Mouse (Mus musculus): Measurements from ENCODE around the gene Filip1.

Filip1 gene

DNA sequence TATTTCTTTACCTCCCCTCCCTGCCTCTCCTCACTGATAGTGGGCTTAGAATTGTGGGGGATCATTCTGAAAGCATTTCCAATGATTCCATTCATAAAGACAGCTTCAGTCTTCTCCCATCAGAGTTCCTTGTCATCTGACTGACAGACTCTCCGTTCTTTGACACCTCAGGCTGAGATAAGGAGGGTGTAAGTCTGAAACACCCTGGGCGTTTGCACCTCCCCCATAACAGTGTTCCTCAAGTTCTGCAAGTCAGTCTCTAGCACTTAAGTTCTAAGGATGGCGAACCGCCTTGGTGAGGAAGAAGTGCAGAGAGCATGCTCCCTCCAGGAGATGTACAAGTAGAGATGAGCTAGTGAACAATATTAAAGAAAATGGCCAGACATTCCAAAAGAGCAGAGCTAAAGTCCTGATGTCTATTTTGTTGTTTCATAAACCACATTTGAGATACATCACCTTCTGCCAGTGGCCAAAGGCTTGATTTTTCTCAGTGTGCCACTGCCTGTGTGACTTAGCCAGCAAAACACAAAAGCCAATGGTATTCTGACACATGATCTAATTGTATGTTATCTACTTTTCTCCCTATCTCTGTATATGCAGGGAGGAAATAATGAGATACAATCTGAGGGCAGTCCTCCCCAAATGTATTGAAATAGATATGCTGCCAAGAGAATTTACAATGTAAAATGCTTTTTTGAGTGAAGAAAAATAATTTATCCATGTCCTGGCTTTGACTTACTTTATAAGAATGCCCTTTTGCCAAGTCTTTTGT is 118.6 kb downstream of the Filip1 start:
- no peak for DNase-seq

DNA sequence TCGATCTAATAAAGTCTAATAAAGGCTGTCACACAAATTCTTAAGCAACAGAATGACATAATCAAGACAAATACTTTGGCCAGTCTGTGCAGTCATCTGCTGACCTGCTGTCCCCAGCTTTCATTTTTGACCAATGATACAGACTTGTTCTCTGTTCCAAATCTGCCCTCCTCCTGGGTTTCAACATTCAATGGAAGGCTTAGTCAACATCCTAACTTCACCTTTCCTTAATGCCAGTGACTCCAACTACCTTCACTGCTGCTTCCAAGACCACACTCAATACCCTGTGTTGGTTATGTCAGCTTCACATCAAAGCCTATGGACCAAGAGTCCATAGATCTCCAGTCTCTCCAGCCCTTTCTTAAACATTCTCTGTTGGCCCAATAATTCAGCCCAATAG is 120.5 kb downstream of the Filip1 start:
- no peak for DNase-seq

- DNase-seq = no peak
These were observed 122.2 kb downstream of the Filip1 start for GRCm38 (mm10) chr9:79890488-79890887.

DNA sequence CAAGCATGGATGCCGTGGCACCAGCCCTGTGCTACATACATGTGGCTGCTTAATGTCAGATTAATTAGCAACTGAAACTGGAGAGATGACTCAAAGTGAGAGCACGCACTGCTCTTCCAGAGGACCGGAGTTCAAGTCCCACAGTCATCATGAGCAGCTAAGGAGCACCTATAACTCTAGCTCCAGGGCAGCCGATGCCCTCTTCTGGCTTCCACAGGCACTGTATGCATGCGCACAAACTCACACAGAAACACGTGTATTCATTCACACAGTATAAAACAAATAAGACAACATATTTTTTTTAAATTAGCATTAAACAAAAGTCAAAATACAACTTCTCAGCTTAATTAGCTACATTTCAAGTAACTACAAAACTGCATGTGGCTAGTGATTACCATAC is 123.5 kb downstream of the Filip1 start:
- DNase-seq = no peak

DNA sequence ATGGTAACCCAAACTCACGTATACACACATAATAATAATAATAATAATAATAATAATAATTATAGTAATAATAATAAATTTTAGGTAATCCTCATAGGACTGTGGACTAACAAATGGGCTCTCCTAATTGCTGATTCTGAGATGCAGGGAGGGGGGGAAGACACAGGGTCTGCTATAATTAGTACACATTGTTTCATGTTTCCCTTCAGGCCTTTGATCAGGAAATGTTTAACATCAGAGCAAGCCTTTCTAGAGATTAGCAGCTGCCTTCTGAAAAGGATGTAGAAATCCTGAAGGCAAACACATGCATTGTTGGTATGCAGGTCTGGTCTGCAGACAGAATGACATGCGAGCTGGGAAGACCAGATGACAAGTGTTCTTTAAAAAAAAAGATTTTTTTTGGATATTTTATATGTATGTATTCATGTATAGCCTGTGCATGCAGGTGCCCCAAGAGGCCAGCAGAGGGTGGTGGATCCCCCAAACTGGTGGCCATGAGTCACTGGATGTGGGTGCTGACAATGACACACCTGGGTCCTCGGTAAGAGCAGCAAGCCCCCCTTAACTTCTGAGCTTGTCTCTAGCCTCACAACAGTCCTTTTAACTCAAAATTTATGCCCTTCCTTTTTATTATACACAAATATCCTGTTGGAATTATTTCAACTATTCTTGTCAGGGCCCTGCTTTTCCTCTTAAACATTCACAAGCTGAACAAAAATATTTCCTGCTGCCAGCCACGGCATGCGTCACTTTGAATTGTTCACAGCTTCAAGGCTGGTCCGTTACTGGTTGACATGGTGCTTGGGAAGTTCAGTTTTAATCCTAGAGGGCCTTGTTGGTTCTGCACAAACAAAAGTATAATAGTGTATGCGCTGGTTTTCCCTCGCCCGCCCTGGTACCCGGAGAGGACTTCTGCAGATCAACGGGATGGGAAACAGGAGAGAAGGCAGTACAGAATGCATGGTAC is 127.1 kb downstream of the Filip1 start:
- peak; percentile 31 to 38 for DNase-seq

GRCm38 (mm10) chr9:79883139-79883538 is 129.5 kb downstream of the Filip1 start:
- DNase-seq = no peak

DNA sequence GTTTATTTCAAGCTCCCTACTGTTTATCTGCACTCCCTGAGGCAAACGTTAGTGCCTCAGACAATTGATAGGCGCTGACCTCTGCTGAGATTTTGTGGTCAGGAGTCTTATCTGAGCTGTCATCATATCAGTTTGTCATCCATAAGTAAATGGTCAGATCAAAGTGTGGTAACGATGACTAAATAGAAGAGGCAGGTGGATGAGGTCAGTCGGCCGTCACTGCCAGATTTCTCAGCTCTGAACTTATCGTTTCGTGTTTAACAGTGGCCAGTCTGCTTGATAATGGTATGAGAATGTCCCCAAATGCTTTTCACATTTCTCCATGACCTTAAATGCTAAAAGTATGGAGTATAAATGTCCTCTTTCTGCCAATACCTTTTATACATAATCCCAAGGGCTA is 132.6 kb downstream of the Filip1 start:
- DNase-seq = no peak

DNA sequence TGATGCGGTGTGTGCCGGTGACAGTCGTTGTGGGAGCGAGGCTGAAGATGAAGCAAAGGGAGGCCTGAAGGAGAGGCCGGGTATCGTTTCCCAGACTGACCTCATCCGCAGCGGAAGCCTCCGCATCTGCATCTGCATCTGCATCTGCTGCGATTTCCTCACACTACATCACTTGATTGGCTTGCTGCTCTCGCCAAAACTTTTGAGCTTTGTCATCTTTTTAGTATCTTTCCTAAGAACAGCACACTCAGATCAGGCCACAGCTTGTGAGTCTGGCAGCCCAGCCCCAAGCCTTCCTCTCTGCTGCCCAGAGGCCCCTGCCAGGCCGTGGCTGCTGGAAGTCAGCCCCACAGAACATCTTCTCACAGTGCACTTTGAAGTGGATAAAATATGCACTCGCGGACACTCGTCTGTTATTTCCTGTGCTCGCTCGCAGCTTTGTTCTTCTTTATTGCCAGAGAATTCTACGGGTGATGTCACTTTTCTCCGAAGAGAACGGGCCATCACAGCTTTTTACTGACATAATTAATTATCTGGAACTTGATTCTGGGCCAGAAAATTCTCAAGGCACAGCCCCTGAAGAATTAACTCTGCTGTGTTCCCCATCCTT is 137.0 kb downstream of the Filip1 start:
- DNase-seq = peak; percentile 37 to 61

DNA sequence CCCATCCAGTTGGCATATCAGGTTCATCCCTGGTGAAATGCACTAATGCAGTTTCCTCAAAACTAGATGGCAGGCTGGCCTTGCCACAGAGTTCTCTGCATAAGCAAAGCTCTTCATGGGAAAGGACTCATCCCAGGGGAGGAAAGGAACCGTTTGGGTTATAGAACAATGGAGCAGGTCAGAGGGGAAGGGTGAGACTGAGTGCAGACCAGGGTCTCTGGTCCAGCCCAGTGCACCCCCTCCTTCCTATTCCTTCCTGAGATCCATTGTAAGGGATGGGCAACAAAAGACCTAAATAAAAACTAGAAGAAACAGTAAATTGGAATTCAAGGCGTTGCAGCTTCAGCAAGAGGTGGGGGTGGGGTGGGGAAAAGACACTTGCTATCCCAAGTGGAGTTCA is 140.1 kb downstream of the Filip1 start:
- DNase-seq = peak; percentile 17 to 25

DNA sequence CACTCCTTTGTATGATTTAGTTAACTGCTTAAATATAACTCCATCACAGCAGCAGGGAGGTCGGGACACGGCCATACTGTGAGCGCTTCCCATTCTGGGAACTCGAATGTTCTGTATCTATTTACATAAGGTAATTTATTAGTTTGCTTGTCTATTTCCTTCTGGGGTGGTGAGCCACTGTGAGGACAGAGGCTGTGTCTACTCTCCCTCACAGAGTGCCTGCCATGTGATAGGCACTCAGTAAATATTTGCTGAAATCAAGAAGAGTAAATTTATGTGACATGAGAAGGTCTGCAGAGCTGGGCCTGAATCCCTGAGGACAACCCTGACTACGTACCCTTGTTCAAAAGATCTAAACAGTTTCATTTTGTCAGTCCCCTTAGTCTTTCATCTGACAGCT is 143.1 kb downstream of the Filip1 start:
- DNase-seq = no peak

GRCm38 (mm10) chr9:79865998-79866397 is 146.7 kb downstream of the Filip1 start:
- DNase-seq = peak; percentile 24 to 32

DNA sequence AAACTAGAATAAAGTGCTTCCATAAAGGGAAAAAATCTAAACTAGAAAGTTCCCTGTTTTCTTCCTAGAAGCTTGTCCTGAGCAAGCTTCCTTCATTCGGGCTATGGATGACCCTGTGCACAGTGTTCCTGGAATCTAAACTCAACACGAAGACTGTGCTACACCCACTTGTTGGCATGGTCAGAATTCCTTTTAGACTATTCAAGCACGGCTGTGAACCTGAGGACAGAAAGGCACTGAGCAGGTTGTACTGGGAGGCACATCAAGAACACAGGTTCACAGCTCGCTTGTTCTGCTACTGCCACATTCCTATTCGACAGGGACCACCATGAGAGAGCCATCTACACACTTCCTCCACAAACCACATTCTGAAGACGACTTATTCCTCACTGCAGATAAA is 150.1 kb downstream of the Filip1 start:
- DNase-seq = no peak

GRCm38 (mm10) chr9:79847099-79847498 is 165.6 kb downstream of the Filip1 start:
- no peak for DNase-seq

DNA sequence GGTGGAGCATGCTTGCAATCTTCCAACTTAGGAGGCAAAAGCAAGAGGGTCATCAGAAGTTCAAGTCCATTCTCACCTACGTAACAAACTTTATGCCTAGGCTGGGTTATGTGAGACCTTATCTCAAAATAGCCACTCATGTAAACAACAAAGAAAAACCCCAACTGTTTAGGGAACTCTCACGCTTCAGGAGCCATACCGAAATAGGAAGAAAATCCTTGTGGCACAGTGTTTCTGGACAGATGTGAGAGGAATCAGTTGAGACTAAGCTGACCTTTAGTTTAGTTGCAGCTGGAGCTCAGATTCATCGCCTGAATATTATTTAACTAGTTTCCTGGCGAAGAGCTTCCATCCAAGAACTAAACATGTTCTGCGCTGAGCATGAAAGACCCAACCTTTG is 170.0 kb downstream of the Filip1 start:
- DNase-seq = no peak

- no peak for DNase-seq
These were observed 170.6 kb downstream of the Filip1 start for GRCm38 (mm10) chr9:79842028-79842427.

- DNase-seq = no peak
These were observed 181.4 kb downstream of the Filip1 start for GRCm38 (mm10) chr9:79831294-79831693.

DNA sequence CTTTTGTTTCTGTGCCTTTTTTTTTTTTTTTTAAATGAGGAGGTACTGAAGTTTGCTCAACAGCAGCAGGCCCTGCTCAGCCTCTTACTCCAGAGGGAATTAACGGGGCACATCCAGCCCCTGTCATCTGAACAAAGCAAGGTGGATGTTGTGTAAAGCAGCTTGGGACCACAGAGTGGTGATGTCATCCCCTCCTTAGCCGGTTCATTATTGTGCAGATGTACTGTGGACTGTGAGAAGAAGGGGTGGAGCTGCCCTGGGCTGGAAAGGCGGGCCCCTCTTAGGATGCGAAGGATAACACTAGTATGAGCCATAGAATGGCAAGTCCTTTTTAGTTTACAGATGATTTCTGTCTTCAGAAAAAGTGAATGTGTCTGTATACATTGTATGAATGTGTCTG is 181.8 kb downstream of the Filip1 start:
- no peak for DNase-seq

- no peak for DNase-seq
These were observed 182.5 kb downstream of the Filip1 start for GRCm38 (mm10) chr9:79829842-79830800.

- DNase-seq = no peak
These were observed 185.6 kb downstream of the Filip1 start for GRCm38 (mm10) chr9:79827072-79827471.

DNA sequence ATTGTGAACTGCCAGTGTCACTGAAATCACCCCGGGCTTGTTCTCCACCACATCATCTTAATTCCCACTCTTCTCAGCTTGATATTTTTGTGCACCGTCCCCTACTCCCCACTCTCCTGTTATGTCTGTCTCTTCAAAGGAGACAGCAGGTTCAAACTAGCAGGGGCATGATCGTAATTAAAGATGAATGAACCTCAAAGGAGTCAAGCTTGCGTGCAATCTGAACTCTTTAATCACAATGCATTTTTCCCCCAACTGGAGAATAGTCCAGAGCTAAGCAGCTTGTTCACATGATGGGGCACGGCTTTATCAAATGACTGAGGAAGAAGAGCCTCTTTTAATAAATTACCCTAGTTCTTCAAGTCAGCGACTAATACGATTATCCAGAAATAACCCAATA is 187.1 kb downstream of the Filip1 start:
- no peak for DNase-seq

GRCm38 (mm10) chr9:79823856-79824255 is 188.8 kb downstream of the Filip1 start:
- no peak for DNase-seq

DNA sequence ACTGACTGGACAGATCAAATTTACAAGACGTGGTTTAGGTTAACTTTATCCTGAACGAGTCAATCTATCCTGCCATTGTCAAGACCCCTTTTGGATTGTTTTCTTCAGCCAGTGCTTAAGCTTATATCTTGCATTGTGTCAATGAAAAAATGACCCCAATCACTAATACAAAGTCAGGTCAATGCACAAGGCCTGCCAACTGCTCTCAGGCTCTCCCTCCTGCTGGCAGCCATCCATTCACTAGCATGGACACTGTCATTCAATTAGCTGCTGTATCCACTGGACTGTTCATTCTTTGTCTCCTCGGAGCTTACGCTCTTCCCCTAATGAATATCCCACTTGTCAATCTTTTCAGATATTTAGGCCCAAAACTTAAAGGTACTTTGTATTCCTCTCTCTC is 189.2 kb downstream of the Filip1 start:
- DNase-seq = no peak
